Mouse (Mus musculus) layer of hippocampus, adult 2 months (tissue): ENCODE data around the gene Toe1. TPM values are rescaled to one million over a fixed set of nuclear protein-coding genes. Genes with fewer than 3 reads are reported as not detected.
"Not testable (repeated sequence)": the region's sequence is repeated elsewhere in the genome, so short reads cannot be mapped to it uniquely, and the experiment has no call there.

Experiments
- DNase-seq, 2 experiments: peaks; one replicate each; pipeline ENCODE4 v3.0.0; 2022; ENCODE audit warnings: low spot score in 2 of 2
- H3K27ac ChIP-seq: fragments of 200-600 bp; 2 replicates; pipeline ENCODE4 v1.8.1; 2022
- H3K4me3 ChIP-seq: fragments of 200-600 bp; 2 replicates; pipeline ENCODE4 v1.8.1; 2022; ENCODE audit warnings: mild to moderate bottlenecking
- CTCF ChIP-seq: fragments of 200-600 bp; conservative IDR thresholded peaks from 2 replicates; pipeline ENCODE4 v1.8.1; 2022; ENCODE audit warnings: antibody characterized with exemption, mild to moderate bottlenecking, moderate library complexity
- long read RNA-seq, 2 experiments: library from polyadenylated mRNA; stranded (forward); transcript quantifications; one replicate each; pipeline ENCODE4 v2.0.0; 2021; ENCODE audit warnings: borderline mapping rate in 2 of 2
- total RNA-seq, 2 experiments: library from RNA; stranded (reverse); gene quantifications; 2 replicates each; pipeline ENCODE4 v1.2.3; 2021

Toe1 gene
- total RNA-seq: 10 to 100 TPM; 14.0 to 16.2 TPM
- long read RNA-seq, experiment 1, transcript Toe1-201 (8 exons, 2,090 nt): major isoform, 6 of 8 reads
- long read RNA-seq, experiment 1, partial matches to known transcripts: 0 of 8 reads
- long read RNA-seq, experiment 1, other reads (novel, unspliced or antisense): 2 of 8 reads
- long read RNA-seq, experiment 2, transcript Toe1-201 (8 exons, 2,090 nt): major isoform, 6 of 13 reads
- long read RNA-seq, experiment 2, partial matches to known transcripts: 0 of 13 reads
- long read RNA-seq, experiment 2, other reads (novel, unspliced or antisense): 7 of 13 reads

GRCm38 (mm10) chr4:116807197-116808129 is at the start of gene Toe1, which contains the start of gene Mutyh:
Gene Toe1, minus strand, starts transcription at chr4:116807640.
Gene Mutyh, plus strand, starts transcription at chr4:116807723.
- Histone ChIP-seq H3K27ac (peak within 1 kb of the TSS; percentile 96), H3K4me3 (peak within 1 kb of the TSS; percentile 90)
- peak; percentile 25; the same call in 1 of the 2 replicates for TF ChIP-seq CTCF
- peak; percentile 91 to 94 for DNase-seq

- no peak overlapping the region for H3K4me3 ChIP-seq
- no peak for TF ChIP-seq CTCF
- DNase-seq: no peak
- no peak overlapping the region for H3K27ac ChIP-seq
These were observed 49.8 kb upstream of the Toe1 start for GRCm38 (mm10) chr4:116857203-116857602.

- no peak for TF ChIP-seq CTCF
- Histone ChIP-seq H3K4me3 (no peak overlapping the region), H3K27ac (no peak overlapping the region)
- no peak for DNase-seq
These were observed 46.8 kb upstream of the Toe1 start for GRCm38 (mm10) chr4:116854286-116854685.

- Histone ChIP-seq H3K4me3 (no peak overlapping the region), H3K27ac (no peak overlapping the region)
- DNase-seq: no peak
- no peak for TF ChIP-seq CTCF
These were observed 42.5 kb upstream of the Toe1 start for GRCm38 (mm10) chr4:116849901-116850300.

- Histone ChIP-seq H3K4me3 (no peak overlapping the region), H3K27ac (no peak overlapping the region)
- TF ChIP-seq CTCF: no peak
- no peak for DNase-seq
These were observed 36.9 kb upstream of the Toe1 start for GRCm38 (mm10) chr4:116844324-116844723.

- H3K27ac ChIP-seq: no peak overlapping the region
- TF ChIP-seq CTCF: no peak
- DNase-seq: no peak
- no peak overlapping the region for H3K4me3 ChIP-seq
These were observed 33.4 kb upstream of the Toe1 start for GRCm38 (mm10) chr4:116840841-116841240.

- H3K4me3 ChIP-seq, DNase-seq, H3K27ac ChIP-seq: not testable (repeated sequence)
These were observed 32.7 kb upstream of the Toe1 start for GRCm38 (mm10) chr4:116840096-116840495.

GRCm38 (mm10) chr4:116838999-116839398 is 31.6 kb upstream of the Toe1 start:
- no peak overlapping the region for H3K27ac ChIP-seq
- no peak for DNase-seq
- no peak overlapping the region for H3K4me3 ChIP-seq
- no peak for TF ChIP-seq CTCF

- DNase-seq: no peak
- no peak overlapping the region for H3K4me3 ChIP-seq
- TF ChIP-seq CTCF: no peak
- H3K27ac ChIP-seq: peak overlapping the region; percentile 62; the same call in 1 of the 2 replicates
These were observed 22.6 kb upstream of the Toe1 start for GRCm38 (mm10) chr4:116830070-116830368.

- Histone ChIP-seq H3K27ac (0 out of 2 replicates have a peak overlapping the region, but pooled peaks have one; percentile 62), H3K4me3 (no peak overlapping the region)
- TF ChIP-seq CTCF: no peak
- no peak for DNase-seq
These were observed 22.1 kb upstream of the Toe1 start for GRCm38 (mm10) chr4:116829364-116830069.

- peak; percentile 53 to 61 for DNase-seq
- no peak overlapping the region for H3K27ac ChIP-seq
- peak; percentile 89 for TF ChIP-seq CTCF
- no peak overlapping the region for H3K4me3 ChIP-seq
These were observed 20.4 kb upstream of the Toe1 start for GRCm38 (mm10) chr4:116827819-116828218.

GRCm38 (mm10) chr4:116824541-116825004 is 17.1 kb upstream of the Toe1 start:
- H3K4me3 ChIP-seq: peak overlapping the region; percentile 73
- H3K27ac ChIP-seq: peak overlapping the region; percentile 93
- no peak for TF ChIP-seq CTCF
- peak; percentile 67 to 72 for DNase-seq

- TF ChIP-seq CTCF: no peak
These were observed 14.2 kb upstream of the Toe1 start, which contains the start of gene Hpdl for GRCm38 (mm10) chr4:116821694-116822016. Gene Hpdl, minus strand, starts transcription at chr4:116821707.

More at GRCm38 (mm10) chr4:116821694-116822016, 14.2 kb upstream of the Toe1 start, which contains the start of gene Hpdl:
- no peak for DNase-seq
- Histone ChIP-seq H3K27ac (peak within 1 kb of the TSS; percentile 90), H3K4me3 (peak within 1 kb of the TSS; percentile 63)
